Mouse (Mus musculus): Measurements from ENCODE around the gene Tacc2. TPM values are rescaled to one million over a fixed set of nuclear protein-coding genes. Genes with fewer than 3 reads are reported as not detected.
A peak's percentile ranks its signal among the peaks of the same experiment; 100 is the strongest.

The Tacc2 gene
- polyA plus RNA-seq, 1 experiment from 2014 or later: 53.7 TPM

DNA sequence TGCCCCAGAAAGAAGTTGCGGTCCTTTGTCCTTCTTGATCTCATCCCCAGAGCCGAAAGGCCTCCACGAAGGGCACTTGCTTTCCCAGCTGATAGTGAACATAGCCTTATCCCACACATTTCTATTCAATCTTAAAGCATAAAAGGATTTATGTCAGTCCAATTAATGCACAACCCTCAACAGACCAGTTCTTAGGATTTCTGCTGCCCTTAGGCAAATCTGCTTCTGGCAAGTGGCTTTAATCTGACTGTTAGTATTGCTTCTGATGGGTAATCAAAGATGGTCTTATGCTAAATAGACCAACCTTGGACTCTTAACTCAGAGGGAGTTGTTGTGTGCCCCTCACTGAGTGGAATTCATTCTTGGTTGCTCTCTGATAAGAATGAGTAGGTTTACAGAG, 40.4 kb downstream of the Tacc2 start:
- H3K27me3 ChIP-seq (replicated peaks): no peaks in the 10 kb centered on the region
- H3K36me3 ChIP-seq: no peaks in the 10 kb centered on the region
- ATAC-seq (ENCODE audit: insufficient number of reproducible peaks, low FRiP score): no peak
- H3K4me3 ChIP-seq: no peak overlapping the region
- H3K4me2 ChIP-seq: no peak overlapping the region
- H3K27ac ChIP-seq (ENCODE audit: poor library complexity, severe bottlenecking): no peak overlapping the region
- 87% methylated on average over 3 of the region's 3 CpGs for WGBS
- H3K4me1 ChIP-seq (replicated peaks): peaks cover 22% of the 10 kb centered on the region
- H3K9me3 ChIP-seq (replicated peaks): no peaks in the 10 kb centered on the region
- no peak overlapping the region for H3K9ac ChIP-seq

DNA sequence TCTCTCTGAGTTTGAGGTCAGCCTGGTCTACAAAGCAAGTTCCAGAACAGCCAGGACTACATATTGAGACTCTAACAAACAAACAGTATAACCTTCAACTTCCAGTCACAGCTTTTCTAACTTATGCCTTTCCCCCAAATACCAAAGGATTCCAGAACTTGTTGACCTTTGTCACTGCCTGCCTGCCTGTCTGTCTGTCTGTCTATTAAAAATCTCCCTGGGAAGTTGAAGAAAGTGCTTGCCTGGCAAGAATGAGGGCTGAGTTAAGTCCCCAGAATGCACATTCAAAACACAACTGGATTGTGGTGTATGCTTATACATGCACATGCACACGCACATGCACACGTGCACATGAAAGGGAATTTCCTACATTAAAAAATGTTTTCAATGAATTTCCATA, 43.8 kb downstream of the Tacc2 start:
- no peak overlapping the region for H3K4me2 ChIP-seq

GRCm38 (mm10) chr7:130621953-130622352, 44.7 kb downstream of the Tacc2 start:
- H3K27me3 ChIP-seq (replicated peaks): peaks cover 9% of the 10 kb centered on the region
- H3K27ac ChIP-seq (ENCODE audit: poor library complexity, severe bottlenecking): no peak overlapping the region
- no peak overlapping the region for H3K4me2 ChIP-seq
- no peak overlapping the region for H3K4me3 ChIP-seq
- no peaks in the 10 kb centered on the region for H3K36me3 ChIP-seq
- ATAC-seq (ENCODE audit: insufficient number of reproducible peaks, low FRiP score): no peak
- H3K4me1 ChIP-seq (replicated peaks): peaks cover 27% of the 10 kb centered on the region
- WGBS: 51% methylated on average over 3 of the region's 3 CpGs
- no peak overlapping the region for H3K9ac ChIP-seq
- no peaks in the 10 kb centered on the region for H3K9me3 ChIP-seq (replicated peaks)

More for the DNA sequence above, 43.8 kb downstream of the Tacc2 start:
- 92% methylated on average over 2 of the region's 2 CpGs for WGBS
- Histone ChIP-seq H3K4me3 (no peak overlapping the region), H3K36me3 (no peaks in the 10 kb centered on the region), H3K27me3 (replicated peaks) (peaks cover 9% of the 10 kb centered on the region), H3K9ac (no peak overlapping the region), H3K27ac (ENCODE audit: poor library complexity, severe bottlenecking) (no peak overlapping the region), H3K9me3 (replicated peaks) (no peaks in the 10 kb centered on the region), H3K4me1 (replicated peaks) (peaks cover 18% of the 10 kb centered on the region)
- no peak for ATAC-seq (ENCODE audit: insufficient number of reproducible peaks, low FRiP score)

DNA sequence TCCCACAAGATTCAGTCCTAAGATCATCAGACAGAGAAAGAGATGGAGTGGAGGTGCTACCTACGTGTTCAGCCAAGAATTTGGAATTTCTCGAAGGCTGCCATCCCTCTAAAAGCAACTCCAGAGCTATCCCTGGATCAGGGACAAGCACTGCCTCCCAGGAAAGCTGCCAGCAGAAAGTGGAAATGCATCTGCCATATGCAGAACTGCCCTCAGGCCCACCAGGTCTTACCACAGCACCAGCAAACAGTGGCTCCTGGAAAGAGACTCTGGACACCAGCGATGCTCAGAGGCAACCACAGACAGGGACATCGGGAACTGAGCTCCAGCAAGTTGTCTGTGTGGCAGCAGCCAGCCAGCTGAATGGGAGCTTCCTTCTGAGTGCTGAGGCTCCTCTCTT, 45.1 kb downstream of the Tacc2 start:
- no peak overlapping the region for H3K27ac ChIP-seq (ENCODE audit: poor library complexity, severe bottlenecking)
- 81% methylated on average over 4 of the region's 4 CpGs for WGBS
- no peak for ATAC-seq (ENCODE audit: insufficient number of reproducible peaks, low FRiP score)
- H3K9me3 ChIP-seq (replicated peaks): no peaks in the 10 kb centered on the region
- H3K4me3 ChIP-seq: no peak overlapping the region
- H3K36me3 ChIP-seq: no peaks in the 10 kb centered on the region
- H3K4me1 ChIP-seq (replicated peaks): peaks cover 28% of the 10 kb centered on the region
- no peak overlapping the region for H3K9ac ChIP-seq
- H3K4me2 ChIP-seq: no peak overlapping the region
- peaks cover 9% of the 10 kb centered on the region for H3K27me3 ChIP-seq (replicated peaks)

- H3K4me3 ChIP-seq: no peak overlapping the region
- H3K9me3 ChIP-seq (replicated peaks): no peaks in the 10 kb centered on the region
- ATAC-seq (ENCODE audit: insufficient number of reproducible peaks, low FRiP score): no peak
- H3K4me1 ChIP-seq (replicated peaks): peaks cover 42% of the 10 kb centered on the region
- H3K27me3 ChIP-seq (replicated peaks): peaks cover 9% of the 10 kb centered on the region
- no peak overlapping the region for H3K27ac ChIP-seq (ENCODE audit: poor library complexity, severe bottlenecking)
- 91% methylated on average over 9 of the region's 9 CpGs for WGBS
- no peak overlapping the region for H3K9ac ChIP-seq
- no peaks in the 10 kb centered on the region for H3K36me3 ChIP-seq
- no peak overlapping the region for H3K4me2 ChIP-seq
Observed at GRCm38 (mm10) chr7:130624299-130624698, 47.1 kb downstream of the Tacc2 start.

DNA sequence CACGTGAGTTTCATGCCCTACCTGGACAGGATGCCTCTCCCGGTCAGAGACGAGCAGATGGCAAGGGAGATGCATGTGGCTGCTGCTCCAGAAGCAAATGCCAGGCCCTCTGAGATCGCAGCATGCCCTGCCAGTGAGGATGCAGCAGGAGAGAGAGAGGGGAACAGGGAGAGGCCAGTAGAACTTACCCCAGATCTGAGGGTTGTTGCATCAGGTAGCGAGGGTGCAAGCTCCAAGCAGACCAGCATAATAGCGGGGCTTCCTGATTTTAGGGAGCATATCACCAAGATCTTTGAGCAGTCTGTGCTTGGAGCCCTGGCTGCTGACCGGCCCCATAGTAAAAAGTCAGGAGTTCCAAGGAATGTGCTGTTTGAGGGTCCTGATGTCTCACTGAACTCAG, 48.1 kb downstream of the Tacc2 start:
- peaks cover 45% of the 10 kb centered on the region for H3K4me1 ChIP-seq (replicated peaks)
- H3K9me3 ChIP-seq (replicated peaks): no peaks in the 10 kb centered on the region
- H3K27ac ChIP-seq (ENCODE audit: poor library complexity, severe bottlenecking): no peak overlapping the region
- H3K4me3 ChIP-seq: no peak overlapping the region
- ATAC-seq (ENCODE audit: insufficient number of reproducible peaks, low FRiP score): no peak
- H3K27me3 ChIP-seq (replicated peaks): peaks cover 9% of the 10 kb centered on the region
- H3K9ac ChIP-seq: no peak overlapping the region
- WGBS: 75% methylated on average over 7 of the region's 7 CpGs
- H3K36me3 ChIP-seq: no peaks in the 10 kb centered on the region
- H3K4me2 ChIP-seq: no peak overlapping the region

DNA sequence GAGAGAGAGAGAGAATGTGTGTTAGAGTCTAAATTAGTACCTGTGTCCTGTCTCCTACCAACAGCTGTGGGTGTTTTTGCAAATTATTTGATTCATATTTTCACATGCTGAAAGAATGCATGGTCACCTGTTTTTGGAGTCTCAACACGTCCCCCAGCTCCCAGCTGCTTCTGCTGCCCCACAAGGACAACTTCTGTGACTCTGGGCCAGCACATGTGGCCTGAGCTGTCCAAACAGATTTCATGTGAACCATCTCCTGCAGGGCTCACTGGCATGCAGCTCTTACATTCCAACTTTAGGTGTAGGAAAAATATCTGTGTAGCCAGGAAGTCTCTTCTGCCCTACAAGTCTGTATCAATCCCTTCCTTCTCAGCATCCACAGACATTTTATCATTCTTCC, 51.4 kb downstream of the Tacc2 start:
- WGBS: 32% methylated on average over 1 of the region's 1 CpGs
- ATAC-seq (ENCODE audit: insufficient number of reproducible peaks, low FRiP score): no peak
- peak overlapping the region; percentile 69 for H3K27ac ChIP-seq (ENCODE audit: poor library complexity, severe bottlenecking)

DNA sequence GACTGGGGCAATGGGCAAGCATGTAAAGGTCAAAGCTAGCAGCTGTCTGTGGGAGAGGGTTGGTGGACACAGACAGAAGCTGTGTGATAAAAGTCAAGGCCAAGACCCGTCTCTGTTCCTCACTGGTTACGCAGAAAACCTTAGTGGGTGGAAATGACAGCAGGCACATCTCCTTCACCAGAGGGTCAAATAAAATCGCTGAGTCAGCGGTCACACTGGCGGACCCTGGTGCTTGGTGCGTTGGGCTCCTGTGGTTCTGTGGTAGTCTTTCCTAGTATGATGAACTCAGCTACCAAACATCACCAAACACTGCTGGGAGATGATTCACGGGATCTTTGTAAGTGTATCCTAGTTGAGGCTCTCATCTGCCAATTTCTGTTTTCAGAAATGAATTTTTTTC, 52.8 kb downstream of the Tacc2 start:
- Histone ChIP-seq H3K9ac (no peak overlapping the region), H3K4me2 (no peak overlapping the region), H3K4me3 (no peak overlapping the region), H3K27ac (ENCODE audit: poor library complexity, severe bottlenecking) (no peak overlapping the region), H3K27me3 (replicated peaks) (no peaks in the 10 kb centered on the region; the same call in 1 of the 2 replicates), H3K4me1 (replicated peaks) (peaks cover 54% of the 10 kb centered on the region), H3K9me3 (replicated peaks) (no peaks in the 10 kb centered on the region), H3K36me3 (no peaks in the 10 kb centered on the region)
- no peak for ATAC-seq (ENCODE audit: insufficient number of reproducible peaks, low FRiP score)
- WGBS: 89% methylated on average over 7 of the region's 7 CpGs

More for the DNA sequence above, 51.4 kb downstream of the Tacc2 start:
- Histone ChIP-seq H3K27me3 (replicated peaks) (peaks cover 6% of the 10 kb centered on the region), H3K4me3 (no peak overlapping the region), H3K9me3 (replicated peaks) (no peaks in the 10 kb centered on the region), H3K4me1 (replicated peaks) (peaks cover 47% of the 10 kb centered on the region), H3K36me3 (no peaks in the 10 kb centered on the region), H3K4me2 (no peak overlapping the region), H3K9ac (no peak overlapping the region)

DNA sequence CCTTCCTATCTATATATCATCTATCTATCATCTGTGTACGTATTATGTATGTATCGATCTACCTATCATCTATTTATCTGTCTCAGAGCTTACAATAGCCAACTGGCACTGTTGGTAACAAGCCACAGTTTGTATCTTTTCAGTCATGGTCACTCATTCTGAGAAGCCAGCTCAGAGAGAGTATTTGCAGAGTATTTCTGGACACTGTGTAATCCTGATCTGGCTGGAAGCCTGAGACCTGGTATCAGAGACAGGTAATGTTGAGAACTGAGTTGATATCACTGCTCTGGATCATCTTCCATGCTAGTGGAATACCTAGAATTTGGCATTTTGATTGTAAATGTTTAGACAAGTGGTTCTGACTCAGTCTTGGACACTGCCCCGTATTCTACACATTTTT, 53.7 kb downstream of the Tacc2 start:
- no peak for ATAC-seq (ENCODE audit: insufficient number of reproducible peaks, low FRiP score)
- WGBS: 82% methylated on average over 3 of the region's 3 CpGs
- no peak overlapping the region for H3K27ac ChIP-seq (ENCODE audit: poor library complexity, severe bottlenecking)
- H3K9ac ChIP-seq: no peak overlapping the region
- no peak overlapping the region for H3K4me2 ChIP-seq
- no peaks in the 10 kb centered on the region for H3K27me3 ChIP-seq (replicated peaks)
- no peaks in the 10 kb centered on the region for H3K36me3 ChIP-seq
- H3K4me3 ChIP-seq: no peak overlapping the region
- H3K9me3 ChIP-seq (replicated peaks): no peaks in the 10 kb centered on the region
- H3K4me1 ChIP-seq (replicated peaks): peaks cover 56% of the 10 kb centered on the region

- peak overlapping the region; percentile 29; the same call in 1 of the 2 replicates for H3K27ac ChIP-seq (ENCODE audit: poor library complexity, severe bottlenecking)
- no peaks in the 10 kb centered on the region for H3K36me3 ChIP-seq
- no peaks in the 10 kb centered on the region for H3K9me3 ChIP-seq (replicated peaks)
- H3K4me2 ChIP-seq: no peak overlapping the region; the same call in 1 of the 2 replicates
- no peak overlapping the region for H3K4me3 ChIP-seq
- no peaks in the 10 kb centered on the region for H3K27me3 ChIP-seq (replicated peaks)
- peaks cover 49% of the 10 kb centered on the region for H3K4me1 ChIP-seq (replicated peaks)
- H3K9ac ChIP-seq: no peak overlapping the region
- WGBS: 50% methylated on average over 22 of the region's 22 CpGs
- ATAC-seq (ENCODE audit: insufficient number of reproducible peaks, low FRiP score): no peak
Observed at GRCm38 (mm10) chr7:130631553-130632378, 54.5 kb downstream of the Tacc2 start.

DNA sequence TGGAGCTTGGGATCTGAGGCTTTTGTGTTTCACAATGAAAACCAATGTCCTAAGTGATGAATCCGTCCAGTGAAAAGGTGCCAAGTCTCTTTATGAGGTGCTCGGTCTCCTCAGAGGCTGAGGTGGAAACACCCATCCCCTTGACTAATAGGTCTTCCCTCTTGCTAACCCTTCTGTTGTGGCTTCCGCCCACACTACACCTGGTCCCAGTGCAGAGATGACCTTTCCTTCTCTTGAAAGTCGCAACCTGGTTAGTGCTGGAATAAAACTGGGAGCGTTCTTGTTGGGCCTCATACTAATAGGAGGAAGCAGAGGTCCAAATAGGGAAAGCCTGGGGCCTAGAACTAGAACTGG, 55.1 kb downstream of the Tacc2 start:
- no peaks in the 10 kb centered on the region for H3K9me3 ChIP-seq (replicated peaks)
- no peaks in the 10 kb centered on the region for H3K36me3 ChIP-seq
- no peak overlapping the region for H3K9ac ChIP-seq
- ATAC-seq (ENCODE audit: insufficient number of reproducible peaks, low FRiP score): no peak
- no peaks in the 10 kb centered on the region for H3K27me3 ChIP-seq (replicated peaks)
- 91% methylated on average over 5 of the region's 5 CpGs for WGBS
- no peak overlapping the region for H3K4me3 ChIP-seq
- peaks cover 52% of the 10 kb centered on the region for H3K4me1 ChIP-seq (replicated peaks)
- H3K4me2 ChIP-seq: no peak overlapping the region
- no peak overlapping the region for H3K27ac ChIP-seq (ENCODE audit: poor library complexity, severe bottlenecking)
